Mouse (Mus musculus) urinary bladder, adult 18-20 months (tissue): Measurements from ENCODE around the gene Vmn1r9.
"Not testable (repeated sequence)": the region's sequence is repeated elsewhere in the genome, so short reads cannot be mapped to it uniquely, and the experiment has no call there.

Source experiments
- DNase-seq, 2 experiments: peaks; one replicate each; pipeline ENCODE4 v3.0.0; 2022; ENCODE audit warnings: low spot score in 2 of 2, mixed read lengths in 2 of 2

The Vmn1r9 gene

DNA sequence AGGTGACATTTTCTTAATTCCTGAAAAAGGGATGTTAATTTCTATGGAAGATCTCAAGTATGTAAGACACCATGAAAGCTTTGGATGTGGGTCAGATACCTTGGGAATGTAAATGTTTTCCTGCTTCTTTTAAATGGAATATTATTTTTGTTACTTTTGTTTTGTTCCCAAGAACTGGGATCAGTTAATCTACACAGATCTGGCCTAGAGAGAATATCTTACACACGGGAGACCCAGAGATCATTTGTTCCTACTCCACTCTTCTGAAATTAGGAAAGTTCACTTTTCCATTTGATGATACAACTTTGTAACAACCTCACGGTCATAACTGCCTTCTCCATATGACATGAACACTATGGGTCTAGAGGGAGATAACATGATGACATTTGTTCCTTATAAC is at the start of gene Vmn1r9:
Gene Vmn1r9, plus strand, starts transcription at position 301 of the 400 bp plus-strand sequence.
- DNase-seq, result no peak

DNA sequence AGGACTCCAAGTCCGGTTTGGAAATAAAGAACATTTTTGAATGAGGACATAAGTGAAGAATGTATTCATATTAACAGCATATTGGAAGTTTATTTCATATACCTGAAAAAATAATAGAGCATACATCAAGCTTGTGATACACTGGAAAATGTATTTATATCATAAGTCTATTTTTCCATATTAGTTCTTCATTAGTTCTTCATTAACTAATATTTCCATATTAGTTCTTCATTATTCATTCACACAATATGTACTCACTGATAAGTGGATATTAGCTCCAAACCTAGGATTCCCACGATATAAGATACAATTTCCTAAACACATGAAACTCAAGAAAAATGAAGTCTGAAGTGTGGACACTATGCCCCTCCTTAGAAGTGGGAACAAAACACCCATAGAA is 41.4 kb upstream of the Vmn1r9 start, which contains the start of gene Vmn1r7:
Gene Vmn1r7, minus strand, starts transcription at position 101 of the 400 bp plus-strand sequence.
- not testable (repeated sequence) for DNase-seq

DNA sequence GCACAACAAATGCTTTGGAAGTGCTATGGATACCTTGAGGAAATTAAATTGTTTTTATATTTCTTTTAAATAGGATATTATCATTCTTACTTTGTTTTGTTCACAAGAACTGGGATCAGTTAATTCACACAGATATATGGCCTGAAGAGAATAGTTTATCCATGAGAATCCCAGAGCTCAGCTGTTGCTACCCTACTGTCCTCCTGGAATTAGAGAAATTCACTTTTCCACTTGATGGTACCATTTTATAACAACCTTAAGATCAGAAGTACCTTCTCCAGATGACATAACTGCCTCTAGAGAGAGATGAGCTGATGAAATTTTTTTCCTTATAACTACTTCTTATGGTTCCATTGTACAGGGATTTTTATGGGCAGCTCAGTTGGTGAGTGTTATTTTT is 34.6 kb upstream of the Vmn1r9 start, which contains the start of gene Vmn1r8:
Gene Vmn1r8, plus strand, starts transcription at position 301 of the 400 bp plus-strand sequence.
- DNase-seq, result no peak

DNA sequence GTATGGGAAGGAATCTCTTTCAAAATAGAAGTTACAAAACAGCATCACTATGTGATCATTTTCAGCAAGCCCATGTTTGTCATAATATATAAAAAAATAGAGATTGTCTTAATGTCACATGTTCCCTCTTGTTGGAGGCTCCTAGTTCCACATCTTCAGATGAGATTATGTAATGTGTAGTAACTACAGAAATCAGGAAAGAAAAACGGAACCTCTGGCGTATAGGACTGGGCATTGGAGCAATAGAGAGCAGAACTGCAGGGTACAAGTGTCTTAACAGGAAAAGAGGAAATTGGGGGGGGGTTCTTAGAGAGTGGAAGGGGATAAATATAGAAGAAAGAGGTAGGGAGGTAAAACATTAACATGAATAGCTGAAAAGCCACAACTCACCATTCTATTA is 31.9 kb upstream of the Vmn1r9 start:
- no peak for DNase-seq

DNA sequence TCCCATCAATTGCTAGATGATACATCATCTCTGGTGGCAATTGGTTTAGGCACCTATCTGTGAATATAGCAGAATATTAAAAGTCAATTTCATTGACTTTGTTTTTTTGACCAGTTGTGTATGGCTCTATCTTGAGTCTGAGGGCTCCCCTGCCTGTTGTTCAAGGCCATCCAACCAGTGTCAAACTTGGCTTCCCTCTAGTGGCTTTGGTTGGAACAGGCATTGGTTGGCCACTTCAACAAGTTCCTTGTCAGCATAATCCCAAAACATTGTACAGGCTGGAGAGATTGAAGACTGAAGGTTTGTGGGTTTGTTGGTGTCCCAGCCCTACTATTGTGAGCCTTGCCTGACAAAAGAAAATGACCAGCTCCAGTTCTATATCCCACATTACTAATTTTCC is 2.9 kb upstream of the Vmn1r9 start:
- peak in 1 of 2 experiments; percentile 2 for DNase-seq

DNA sequence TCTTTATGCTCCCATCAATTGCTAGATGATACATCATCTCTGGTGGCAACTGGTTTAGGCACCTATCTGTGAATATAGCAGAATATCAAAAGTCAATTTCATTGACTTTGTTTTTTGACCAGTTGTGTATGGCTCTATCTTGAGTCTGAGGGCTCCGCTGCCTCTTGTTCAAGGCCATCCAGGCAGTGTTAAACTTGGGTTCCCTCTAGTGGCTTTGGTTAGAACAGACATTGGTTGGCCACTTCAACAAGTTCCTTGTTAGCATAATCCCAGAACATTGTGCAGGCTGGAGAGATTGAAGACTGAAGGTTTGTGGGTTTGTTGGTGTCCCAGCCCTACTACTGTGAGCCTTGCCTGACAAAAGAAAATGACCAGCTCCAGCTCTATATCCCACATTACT is 39.8 kb downstream of the Vmn1r9 start:
- no peak for DNase-seq

DNA sequence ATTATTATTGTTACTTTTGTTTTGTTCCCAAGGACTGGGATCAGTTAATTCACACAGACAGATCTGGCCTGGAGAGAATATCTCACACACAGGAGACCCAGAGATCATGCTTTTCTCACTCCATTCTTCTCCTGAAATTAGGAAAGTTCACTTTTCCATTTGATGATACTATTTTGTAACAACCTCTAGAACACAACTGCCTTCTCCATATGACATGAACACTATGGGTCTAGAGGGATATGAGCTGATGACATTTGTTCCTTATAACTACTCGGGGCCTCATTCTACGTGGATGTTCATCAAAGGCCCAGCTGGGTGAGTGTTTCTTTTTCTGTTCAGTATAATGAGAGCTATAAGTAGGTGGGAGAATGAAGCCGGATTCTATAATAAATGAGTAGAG is 42.6 kb downstream of the Vmn1r9 start, which contains the start of gene Vmn1r10:
Gene Vmn1r10, plus strand, starts transcription at position 301 of the 400 bp plus-strand sequence.
- DNase-seq, result no peak
